Mouse (Mus musculus): ENCODE data around the gene Tyro3.

GRCm38 (mm10) chr2:119802767-119803617, 5.5 kb downstream of the Tyro3 start:
- TF ChIP-seq POLR2A (IDR thresholded peaks at IDR 0.05; ENCODE audit: low read depth, low read length) (no peak), CTCF (conservative IDR thresholded peaks at IDR 0.05; ENCODE audit: insufficient read depth, insufficient read length, low read depth, low read length) (no peak)
